Mouse (Mus musculus) layer of hippocampus, adult 2 months (tissue): ENCODE measurements at regions not wholly inside any gene's neighbourhood (a gene's known extent, or its start where the extent isn't known, plus 50 kb on each side); places are given as distances from the start of the nearest gene placed in this dataset.
"Not testable (repeated sequence)": the region's sequence is repeated elsewhere in the genome, so short reads cannot be mapped to it uniquely, and the experiment has no call there.

Experiments
- DNase-seq, 2 experiments: peaks; one replicate each; pipeline ENCODE4 v3.0.0; 2022; ENCODE audit warnings: low spot score in 2 of 2
- H3K27ac ChIP-seq: fragments of 200-600 bp; 2 replicates; pipeline ENCODE4 v1.8.1; 2022
- H3K4me3 ChIP-seq: fragments of 200-600 bp; 2 replicates; pipeline ENCODE4 v1.8.1; 2022; ENCODE audit warnings: mild to moderate bottlenecking
- CTCF ChIP-seq: fragments of 200-600 bp; conservative IDR thresholded peaks from 2 replicates; pipeline ENCODE4 v1.8.1; 2022; ENCODE audit warnings: antibody characterized with exemption, mild to moderate bottlenecking, moderate library complexity

GRCm38 (mm10) chr16:83566478-83567160 is 738.4 kb downstream of the Gm21833 start:
- Histone ChIP-seq H3K4me3 (no peak overlapping the region), H3K27ac (no peak overlapping the region)
- DNase-seq = no peak
- no peak for TF ChIP-seq CTCF

GRCm38 (mm10) chr16:83579082-83579481 is 750.9 kb downstream of the Gm21833 start:
- not testable (repeated sequence) for DNase-seq, H3K27ac ChIP-seq, H3K4me3 ChIP-seq

GRCm38 (mm10) chr16:83606804-83607203 is 778.6 kb downstream of the Gm21833 start:
- no peak for TF ChIP-seq CTCF
- H3K4me3 ChIP-seq = no peak overlapping the region
- peak in 1 of 2 experiments; percentile 3 for DNase-seq
- H3K27ac ChIP-seq = no peak overlapping the region

- no peak for TF ChIP-seq CTCF
- no peak overlapping the region for H3K4me3 ChIP-seq
- DNase-seq = no peak
- H3K27ac ChIP-seq = no peak overlapping the region
These were observed 781.1 kb downstream of the Gm21833 start for GRCm38 (mm10) chr16:83609296-83609695.
